ENCODE assay signal across 9 mouse cellular contexts in the genomic region with DNA sequence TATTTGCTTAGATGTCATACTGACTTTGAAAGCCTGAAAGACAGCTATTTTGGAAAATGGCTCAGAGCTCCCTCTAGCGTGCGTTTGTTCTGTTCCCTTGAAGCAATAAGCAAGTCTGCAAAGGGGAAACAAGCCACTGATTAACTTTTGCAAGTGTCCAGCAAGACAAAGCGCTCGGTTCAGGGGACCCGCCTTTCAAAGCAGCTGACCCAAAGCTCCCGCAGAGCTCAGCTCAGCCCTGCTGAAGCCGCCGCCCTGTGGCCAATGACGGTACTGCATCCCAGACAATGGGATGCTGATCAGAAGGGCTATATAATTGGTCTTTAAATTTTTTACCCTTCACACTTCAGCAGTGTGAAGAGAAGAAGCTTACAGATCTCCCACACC. TPM values are rescaled to one million over a fixed set of nuclear protein-coding genes. Genes with fewer than 3 reads are reported as not detected.
DNase-seq lines count a peak whose midpoint lies in the region; ATAC-seq and TF ChIP-seq lines count a peak whose summit lies in the region.
"Had no signal": no experiment of that assay in that cellular context is flagged by ENCODE, and none has a peak within 500 bp of the region (broad histone marks: within the 10 kb centered on the region; RNA-seq: fewer than 3 reads in every experiment).

No protein-coding gene starts in this region.

- TF ChIP-seq EP300 in liver, embryonic 14.5 days (IDR thresholded peaks at IDR 0.05; ENCODE audit: low read depth): no peak

- peak; percentile 80 for ATAC-seq in embryonic facial prominence, embryonic 14.5 days (ENCODE audit: low read depth)
- ATAC-seq in heart, embryonic 12.5 days (ENCODE audit: insufficient number of reproducible peaks, low FRiP score): peak; percentile 73
- ATAC-seq in kidney, postnatal 0 days (replicated peaks; ENCODE audit: low FRiP score, low read depth): peak; percentile 87
- ATAC-seq in liver, embryonic 14.5 days (ENCODE audit: insufficient read depth): peak; percentile 43; the same call in 1 of the 2 replicates
- ATAC-seq in neural tube, embryonic 15.5 days (ENCODE audit: low FRiP score): peak; percentile 63; the same call in 1 of the 2 replicates

- no peak overlapping the region for H3K4me3 ChIP-seq in C2C12 (ENCODE audit: insufficient read depth, poor library complexity, severe bottlenecking)
- no peak overlapping the region for H3K4me3 ChIP-seq in embryonic facial prominence, embryonic 14.5 days (ENCODE audit: low read depth, low read length)
- no peak overlapping the region for H3K4me3 ChIP-seq in heart, embryonic 12.5 days
- no peak overlapping the region for H3K4me3 ChIP-seq in kidney, postnatal 0 days (replicated peaks; ENCODE audit: low read depth, low read length)
- no peak overlapping the region for H3K4me3 ChIP-seq in liver, embryonic 14.5 days (ENCODE audit: insufficient read depth in 1 of 2, low read depth in 2 of 2, low read length in 2 of 2)
- H3K4me3 ChIP-seq in neural tube, embryonic 15.5 days (replicated peaks): no peak overlapping the region

- no peaks in the 10 kb centered on the region for H3K4me1 ChIP-seq in embryonic facial prominence, embryonic 14.5 days (ENCODE audit: control insufficient read depth, insufficient read depth, low read length)
- no peaks in the 10 kb centered on the region for H3K4me1 ChIP-seq in heart, embryonic 12.5 days (replicated peaks)
- H3K4me1 ChIP-seq in kidney, postnatal 0 days (replicated peaks; ENCODE audit: insufficient read depth, low read length): 0 out of 2 replicates have a peak, but pooled peaks cover 4% of the 10 kb centered on the region
- no peaks in the 10 kb centered on the region for H3K4me1 ChIP-seq in liver, embryonic 14.5 days (replicated peaks; ENCODE audit: control insufficient read depth in 2 of 2, insufficient read depth in 2 of 2, low read length in 1 of 2)
- peaks cover under 1% of the 10 kb centered on the region; the same call in 1 of the 2 replicates for H3K4me1 ChIP-seq in neural tube, embryonic 15.5 days

- H3K79me2 ChIP-seq in C2C12 (ENCODE audit: control insufficient read depth, insufficient read depth): no peaks in the 10 kb centered on the region

- H3K27me3 ChIP-seq in C2C12 (ENCODE audit: control insufficient read depth, insufficient read depth, insufficient read length): peaks cover 26% of the 10 kb centered on the region
- H3K27me3 ChIP-seq in embryonic facial prominence, embryonic 14.5 days (replicated peaks; ENCODE audit: control insufficient read depth, insufficient read depth, low read length): no peaks in the 10 kb centered on the region
- H3K27me3 ChIP-seq in heart, embryonic 12.5 days (replicated peaks): no peaks in the 10 kb centered on the region
- H3K27me3 ChIP-seq in kidney, postnatal 0 days (ENCODE audit: insufficient read depth, low read length): peaks cover 2% of the 10 kb centered on the region; the same call in 1 of the 2 replicates
- no peaks in the 10 kb centered on the region; the same call in 1 of the 2 replicates for H3K27me3 ChIP-seq in liver, embryonic 14.5 days (ENCODE audit: control insufficient read depth, insufficient read depth, low read length)
- H3K27me3 ChIP-seq in neural tube, embryonic 15.5 days (replicated peaks): no peaks in the 10 kb centered on the region; the same call in 1 of the 2 replicates

- peak; percentile 91 to 94 for DNase-seq in adrenal gland, postnatal 36 days
- peak; percentile 94 for DNase-seq in embryonic facial prominence, embryonic 14.5 days (ENCODE audit: low spot score)
- DNase-seq in kidney, postnatal 0 days (ENCODE audit: low spot score): peak; percentile 99
- DNase-seq in liver, embryonic 14.5 days (ENCODE audit: low read depth in 3 of 3, low spot score in 3 of 3): peak; percentile 55 to 60 (median 55)
- DNase-seq in testis, postnatal 14 days (ENCODE audit: low spot score): peak; percentile 82

- 0% methylated on average over 9 of the region's 9 CpGs for WGBS in embryonic facial prominence, embryonic 14.5 days
- WGBS in heart, embryonic 12.5 days: 0% methylated on average over 9 of the region's 9 CpGs
- WGBS in kidney, postnatal 0 days: 0% methylated on average over 9 of the region's 9 CpGs
- under 1% methylated on average over 9 of the region's 9 CpGs for WGBS in liver, embryonic 14.5 days (ENCODE audit: insufficient replicate concordance)
- WGBS in neural tube, embryonic 15.5 days: 0% methylated on average over 9 of the region's 9 CpGs

- H3K4me2 ChIP-seq in embryonic facial prominence, embryonic 14.5 days (ENCODE audit: low read depth, low read length): peak overlapping the region; percentile 37
- no peak overlapping the region for H3K4me2 ChIP-seq in heart, embryonic 12.5 days
- H3K4me2 ChIP-seq in kidney, postnatal 0 days (ENCODE audit: low read length): no peak overlapping the region
- H3K4me2 ChIP-seq in liver, embryonic 14.5 days (ENCODE audit: low read depth): no peak overlapping the region
- peak overlapping the region; percentile 22; the same call in 1 of the 2 replicates for H3K4me2 ChIP-seq in neural tube, embryonic 15.5 days

- no peaks in the 10 kb centered on the region for H3K79me3 ChIP-seq in C2C12 (ENCODE audit: low read depth)

- no peak overlapping the region for H3K9ac ChIP-seq in embryonic facial prominence, embryonic 14.5 days (ENCODE audit: low read depth, low read length)
- H3K9ac ChIP-seq in heart, embryonic 12.5 days: no peak overlapping the region
- no peak overlapping the region for H3K9ac ChIP-seq in kidney, postnatal 0 days (ENCODE audit: low read depth, low read length)
- H3K9ac ChIP-seq in liver, embryonic 14.5 days (replicated peaks): no peak overlapping the region
- no peak overlapping the region for H3K9ac ChIP-seq in neural tube, embryonic 15.5 days (replicated peaks)

- H3K27ac ChIP-seq in embryonic facial prominence, embryonic 14.5 days (replicated peaks; ENCODE audit: low read depth, low read length): no peak overlapping the region
- no peak overlapping the region for H3K27ac ChIP-seq in heart, embryonic 12.5 days (ENCODE audit: poor library complexity, severe bottlenecking)
- H3K27ac ChIP-seq in kidney, postnatal 0 days: no peak overlapping the region
- no peak overlapping the region for H3K27ac ChIP-seq in liver, embryonic 14.5 days
- no peak overlapping the region for H3K27ac ChIP-seq in neural tube, embryonic 15.5 days (replicated peaks)

- H3K9me3 ChIP-seq in embryonic facial prominence, embryonic 14.5 days (ENCODE audit: control insufficient read depth, low read length): peaks cover 6% of the 10 kb centered on the region; the same call in 1 of the 2 replicates
- peaks cover 1% of the 10 kb centered on the region; the same call in 1 of the 2 replicates for H3K9me3 ChIP-seq in heart, embryonic 12.5 days (replicated peaks)
- no peaks in the 10 kb centered on the region for H3K9me3 ChIP-seq in kidney, postnatal 0 days (replicated peaks; ENCODE audit: low read length)
- no peaks in the 10 kb centered on the region for H3K9me3 ChIP-seq in liver, embryonic 14.5 days (ENCODE audit: control insufficient read depth, low read length)
- H3K9me3 ChIP-seq in neural tube, embryonic 15.5 days (replicated peaks): no peaks in the 10 kb centered on the region

- H3K36me3 ChIP-seq in C2C12 (ENCODE audit: control insufficient read depth, insufficient read depth): no peaks in the 10 kb centered on the region
- no peaks in the 10 kb centered on the region for H3K36me3 ChIP-seq in embryonic facial prominence, embryonic 14.5 days (ENCODE audit: control insufficient read depth, insufficient read depth, low read length)
- no peaks in the 10 kb centered on the region for H3K36me3 ChIP-seq in heart, embryonic 12.5 days
- H3K36me3 ChIP-seq in kidney, postnatal 0 days (ENCODE audit: insufficient read depth, low read length): no peaks in the 10 kb centered on the region
- no peaks in the 10 kb centered on the region for H3K36me3 ChIP-seq in liver, embryonic 14.5 days (replicated peaks; ENCODE audit: control insufficient read depth, insufficient read depth, low read depth)
- H3K36me3 ChIP-seq in neural tube, embryonic 15.5 days: no peaks in the 10 kb centered on the region

- peak; percentile 73 for TF ChIP-seq CTCF in C2C12 (IDR thresholded peaks at IDR 0.05; ENCODE audit: control insufficient read depth, insufficient read depth, insufficient read length)
- peak; percentile 90 for TF ChIP-seq CTCF in kidney, postnatal 0 days (IDR thresholded peaks at IDR 0.05; ENCODE audit: low read depth)
- TF ChIP-seq CTCF in liver, embryonic 14.5 days (IDR thresholded peaks at IDR 0.05; ENCODE audit: low read depth): peak; percentile 96

- H3ac ChIP-seq in C2C12 (ENCODE audit: control insufficient read depth, insufficient read length, low read depth): no peak overlapping the region

RNA-seq across cellular contexts. Expression of a gene that starts 1.2 kb away (rescaled TPM):
- not detected for polyA plus RNA-seq in C2C12 (2012; fragmentation: generic; extraction: Trizol)
- total RNA-seq in adrenal gland, postnatal 36 days (2021): 10 to 100 TPM; 40.3 to 48.6 TPM
- polyA plus RNA-seq in embryonic facial prominence, embryonic 14.5 days (2014; fragmentation: Nextera tagmentation; extraction: Ambion mirVana): 0.70 and 0.85 TPM in 2 replicates
- polyA plus RNA-seq in heart, embryonic 12.5 days (2016; fragmentation: Nextera tagmentation; extraction: Ambion mirVana): 1.6 and 1.9 TPM in 2 replicates
- 2.8 and 2.9 TPM in 2 replicates for polyA plus RNA-seq in kidney, postnatal 0 days (2015; fragmentation: Nextera tagmentation; extraction: Ambion mirVana)
- 0.29 and 0.38 TPM in 2 replicates for polyA plus RNA-seq in liver, embryonic 14.5 days (2012; rRNA removed)
- polyA plus RNA-seq in liver, embryonic 14.5 days (2014; fragmentation: Nextera tagmentation; extraction: Ambion mirVana): 0.56 and 0.59 TPM in 2 replicates
- polyA plus RNA-seq in neural tube, embryonic 15.5 days (2015; fragmentation: Nextera tagmentation; extraction: Ambion mirVana): 0.64 and 0.88 TPM in 2 replicates

RNA-seq across cellular contexts. Expression of a gene that starts 11.9 kb away (rescaled TPM):
- 0.14 TPM for polyA plus RNA-seq in C2C12 (2012; fragmentation: generic; extraction: Trizol)
- total RNA-seq in adrenal gland, postnatal 36 days (2021): 10 to 100 TPM in 1 of 2 experiments, 1 to 10 TPM in 1; 5.3 to 17.3 TPM
- 6.3 and 6.4 TPM in 2 replicates for polyA plus RNA-seq in embryonic facial prominence, embryonic 14.5 days (2014; fragmentation: Nextera tagmentation; extraction: Ambion mirVana)
- polyA plus RNA-seq in heart, embryonic 12.5 days (2016; fragmentation: Nextera tagmentation; extraction: Ambion mirVana): 4.1 and 4.5 TPM in 2 replicates
- polyA plus RNA-seq in kidney, postnatal 0 days (2015; fragmentation: Nextera tagmentation; extraction: Ambion mirVana): 3.5 and 4.2 TPM in 2 replicates
- 0.21 and 0.27 TPM in 2 replicates for polyA plus RNA-seq in liver, embryonic 14.5 days (2012; rRNA removed)
- polyA plus RNA-seq in liver, embryonic 14.5 days (2014; fragmentation: Nextera tagmentation; extraction: Ambion mirVana): not detected in 2 replicates
- 49.6 and 56.6 TPM in 2 replicates for polyA plus RNA-seq in neural tube, embryonic 15.5 days (2015; fragmentation: Nextera tagmentation; extraction: Ambion mirVana)

RNA-seq across cellular contexts. Expression of a gene that starts 48.2 kb away (rescaled TPM):
- 1.7 TPM for polyA plus RNA-seq in C2C12 (2012; fragmentation: generic; extraction: Trizol)
- 10 to 100 TPM in 1 of 2 experiments, 1 to 10 TPM in 1; 8.9 to 10.8 TPM for total RNA-seq in adrenal gland, postnatal 36 days (2021)
- 7.6 and 8.4 TPM in 2 replicates for polyA plus RNA-seq in embryonic facial prominence, embryonic 14.5 days (2014; fragmentation: Nextera tagmentation; extraction: Ambion mirVana)
- 15.4 and 17.8 TPM in 2 replicates for polyA plus RNA-seq in heart, embryonic 12.5 days (2016; fragmentation: Nextera tagmentation; extraction: Ambion mirVana)
- 8.8 and 9.3 TPM in 2 replicates for polyA plus RNA-seq in kidney, postnatal 0 days (2015; fragmentation: Nextera tagmentation; extraction: Ambion mirVana)
- 11.9 and 13.1 TPM in 2 replicates for polyA plus RNA-seq in liver, embryonic 14.5 days (2012; rRNA removed)
- 7.4 and 10.6 TPM in 2 replicates for polyA plus RNA-seq in liver, embryonic 14.5 days (2014; fragmentation: Nextera tagmentation; extraction: Ambion mirVana)
- polyA plus RNA-seq in neural tube, embryonic 15.5 days (2015; fragmentation: Nextera tagmentation; extraction: Ambion mirVana): 30.4 and 31.8 TPM in 2 replicates

RNA-seq across cellular contexts. Expression of a gene that starts 53.3 kb away (rescaled TPM):
- polyA plus RNA-seq in C2C12 (2012; fragmentation: generic; extraction: Trizol): 32.0 TPM
- total RNA-seq in adrenal gland, postnatal 36 days (2021): 100 to 1,000 TPM in 1 of 2 experiments, 10 to 100 TPM in 1; 98.6 to 132 TPM
- 33.3 and 38.3 TPM in 2 replicates for polyA plus RNA-seq in embryonic facial prominence, embryonic 14.5 days (2014; fragmentation: Nextera tagmentation; extraction: Ambion mirVana)
- polyA plus RNA-seq in heart, embryonic 12.5 days (2016; fragmentation: Nextera tagmentation; extraction: Ambion mirVana): 53.7 and 54.9 TPM in 2 replicates
- polyA plus RNA-seq in kidney, postnatal 0 days (2015; fragmentation: Nextera tagmentation; extraction: Ambion mirVana): 51.7 and 57.9 TPM in 2 replicates
- polyA plus RNA-seq in liver, embryonic 14.5 days (2012; rRNA removed): 3.3 and 4.8 TPM in 2 replicates
- 6.3 and 7.2 TPM in 2 replicates for polyA plus RNA-seq in liver, embryonic 14.5 days (2014; fragmentation: Nextera tagmentation; extraction: Ambion mirVana)
- polyA plus RNA-seq in neural tube, embryonic 15.5 days (2015; fragmentation: Nextera tagmentation; extraction: Ambion mirVana): 26.4 and 28.9 TPM in 2 replicates

RNA-seq across cellular contexts. Expression of a gene that starts 56.1 kb away (rescaled TPM):
- not detected for polyA plus RNA-seq in C2C12 (2012; fragmentation: generic; extraction: Trizol)
- not detected for total RNA-seq in adrenal gland, postnatal 36 days (2021)
- not detected in 2 replicates for polyA plus RNA-seq in embryonic facial prominence, embryonic 14.5 days (2014; fragmentation: Nextera tagmentation; extraction: Ambion mirVana)
- polyA plus RNA-seq in heart, embryonic 12.5 days (2016; fragmentation: Nextera tagmentation; extraction: Ambion mirVana): not detected in 2 replicates
- polyA plus RNA-seq in kidney, postnatal 0 days (2015; fragmentation: Nextera tagmentation; extraction: Ambion mirVana): not detected in 2 replicates
- polyA plus RNA-seq in liver, embryonic 14.5 days (2012; rRNA removed): not detected in 2 replicates
- not detected in 2 replicates for polyA plus RNA-seq in liver, embryonic 14.5 days (2014; fragmentation: Nextera tagmentation; extraction: Ambion mirVana)
- not detected in 2 replicates for polyA plus RNA-seq in neural tube, embryonic 15.5 days (2015; fragmentation: Nextera tagmentation; extraction: Ambion mirVana)
- polyA plus RNA-seq: frontal cortex, adult 2 months had no signal

Comparison
In these comparisons a context has a peak if more than half of its experiments do, and no peak if none do; other contexts are left out.
1. H3K4me2 ChIP-seq: peak in embryonic facial prominence, embryonic 14.5 days (single experiment) and neural tube, embryonic 15.5 days (single experiment); none in heart, embryonic 12.5 days (single experiment), kidney, postnatal 0 days (single experiment) and liver, embryonic 14.5 days (single experiment).
2. Peak in every context shown above with its lines, with median percentiles within 50 percentile points of each other: CTCF ChIP-seq, DNase-seq and ATAC-seq.